Mouse (Mus musculus) CD4-positive helper T cell, adult 2 months (primary cell): Measurements from ENCODE around the gene Mark2.

Source experiments
- DNase-seq: peaks from one replicate; pipeline ENCODE4 v3.0.0-alpha.2; 2012; ENCODE audit warnings: low read depth, missing footprints, low spot score

Gene Mark2

DNA sequence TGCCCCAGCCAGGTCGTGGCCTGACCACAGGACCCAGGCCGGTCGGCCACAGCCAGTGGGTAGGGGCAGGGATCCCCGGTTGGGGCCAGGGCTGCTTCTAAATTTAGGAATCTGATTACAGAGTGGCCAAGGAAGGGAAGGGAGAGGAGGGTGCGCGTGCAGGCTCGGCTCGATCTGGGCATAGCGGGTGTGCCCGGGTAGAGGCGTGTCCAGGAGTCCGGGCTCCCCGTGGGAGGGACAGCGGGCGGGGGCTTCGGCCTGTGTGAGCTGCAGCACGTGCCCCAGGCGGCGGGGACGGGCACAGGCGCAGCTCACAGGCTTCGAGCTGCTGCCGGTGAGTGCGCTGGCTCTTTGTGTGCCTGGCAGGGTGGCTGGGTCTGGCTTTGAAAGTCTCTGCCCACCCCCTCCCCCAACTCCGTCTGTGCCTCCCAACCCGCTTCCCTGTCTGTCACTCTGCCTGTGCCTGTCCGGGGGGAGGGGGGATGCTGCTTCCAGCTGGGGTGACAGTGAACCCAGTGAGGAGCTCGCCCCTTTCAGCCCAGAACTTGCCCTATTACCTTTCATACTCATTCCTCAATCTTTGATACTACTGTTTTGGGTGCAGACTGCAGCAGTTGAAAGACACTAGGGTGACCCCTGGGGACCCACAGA is 74.4 kb downstream of the Mark2 start, which contains the start of gene Rcor2:
Rcor2 (plus strand) TSS at position 235 of the 651 bp plus-strand sequence.
- peak; percentile 41 for DNase-seq

DNA sequence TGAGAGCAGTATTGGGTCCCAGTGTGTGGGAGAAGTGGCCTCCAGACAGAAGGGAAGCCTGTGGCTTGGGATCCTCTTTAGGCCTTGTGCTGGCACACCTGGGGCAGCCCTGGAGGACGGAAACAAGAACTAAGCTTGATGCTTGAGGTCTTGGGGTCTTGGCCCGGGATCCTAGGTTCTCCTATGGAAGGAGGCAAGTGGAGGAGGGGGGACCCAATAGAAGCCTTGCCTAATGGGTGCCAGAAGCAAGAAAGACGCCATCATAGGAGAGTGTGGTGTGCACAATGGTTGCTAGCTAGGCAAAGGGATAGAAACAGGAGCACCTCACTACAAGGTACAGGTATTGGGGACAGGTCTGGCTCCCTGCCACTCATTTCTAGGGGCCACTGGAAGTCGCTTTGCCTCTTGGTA is 75.2 kb downstream of the Mark2 start:
- DNase-seq = no peak

DNA sequence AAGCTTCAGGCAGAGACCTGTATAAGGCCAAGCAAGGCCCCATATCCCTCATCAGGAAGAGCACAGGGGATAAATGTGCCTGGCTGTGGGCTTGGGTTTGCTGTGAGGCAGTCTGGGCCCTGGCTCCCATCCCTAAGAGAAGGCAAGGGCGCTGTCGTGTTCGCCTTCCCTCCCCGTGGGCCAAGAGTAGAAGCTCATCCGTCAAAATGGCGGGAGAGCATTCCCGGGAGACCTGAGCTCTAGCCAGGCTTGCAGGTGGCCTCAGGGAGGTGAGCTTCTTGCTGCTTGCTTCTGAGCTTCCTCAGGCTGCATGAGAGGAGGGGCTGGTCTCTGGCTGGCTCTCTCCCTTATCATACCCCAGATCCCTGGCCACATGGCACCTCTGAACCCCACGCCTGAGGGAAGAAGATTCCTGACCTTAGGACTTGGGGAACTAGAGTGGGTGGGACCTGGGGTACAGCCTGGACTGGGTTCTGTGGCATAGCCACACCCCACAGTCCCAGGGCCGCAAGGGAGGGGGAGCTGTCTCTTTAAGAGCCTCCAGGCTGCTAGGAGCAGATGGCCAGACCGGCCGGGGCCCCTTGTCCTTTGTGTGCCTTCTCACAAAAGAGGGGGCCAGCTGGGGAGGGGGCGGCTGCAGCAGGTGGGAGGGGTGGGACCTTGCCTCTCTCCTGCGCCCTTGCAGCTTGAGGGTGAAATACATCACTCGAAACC is 76.0 kb downstream of the Mark2 start:
- DNase-seq = no peak

DNA sequence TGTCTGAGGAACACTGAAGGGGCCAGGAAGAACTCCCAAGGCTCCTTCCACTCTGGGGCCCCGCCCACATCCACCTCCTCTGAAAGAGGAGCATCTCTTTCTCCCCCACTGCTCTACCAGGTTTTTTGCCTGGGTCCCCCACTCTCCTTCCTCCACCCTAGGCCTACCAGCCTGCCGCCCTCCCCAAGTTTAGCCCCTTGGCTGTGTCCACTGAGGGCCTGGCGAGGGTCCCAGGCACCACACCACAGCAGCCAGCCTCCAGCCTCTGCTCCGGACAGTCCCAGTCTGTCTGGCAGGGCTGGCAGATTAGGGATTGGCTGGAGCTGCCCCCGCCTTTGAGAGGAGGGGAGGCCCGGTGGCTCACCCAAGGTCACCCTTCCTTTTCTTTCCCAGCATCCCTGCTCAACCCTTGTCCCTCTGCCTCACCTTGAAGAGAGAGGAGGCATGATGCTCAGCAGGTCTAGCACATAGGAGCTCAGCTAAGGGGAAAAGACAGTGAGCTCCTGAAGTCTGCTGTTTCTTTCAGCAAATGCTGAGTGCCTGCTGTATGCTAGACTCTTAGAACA is 76.8 kb downstream of the Mark2 start:
- no peak for DNase-seq

GRCm38 (mm10) chr19:7264088-7264765 is 77.4 kb downstream of the Mark2 start:
- peak; percentile 78 for DNase-seq

- no peak for DNase-seq
Observed at GRCm38 (mm10) chr19:7262592-7262991, 79.1 kb downstream of the Mark2 start.

DNA sequence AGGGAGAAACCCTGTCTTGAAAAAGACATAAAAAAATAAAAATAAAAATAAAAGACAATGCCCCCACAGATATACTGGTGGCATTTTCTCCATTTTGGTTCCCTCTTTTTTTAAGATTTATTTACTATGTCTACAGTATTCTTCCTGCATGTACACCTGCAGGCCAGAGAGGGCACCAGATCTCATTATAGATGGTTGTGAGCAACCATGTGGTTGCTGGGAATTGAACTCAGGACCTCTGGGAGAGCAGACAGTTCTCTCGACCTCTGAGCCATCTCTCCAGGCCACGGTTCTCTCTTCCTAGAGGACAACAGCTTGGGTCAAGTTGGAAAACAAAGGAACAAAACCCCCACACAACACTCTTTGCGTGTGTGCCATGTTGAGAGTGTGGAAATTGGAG is 79.7 kb downstream of the Mark2 start:
- DNase-seq = no peak

- DNase-seq = no peak
Observed at GRCm38 (mm10) chr19:7261476-7261875, 80.2 kb downstream of the Mark2 start.

DNA sequence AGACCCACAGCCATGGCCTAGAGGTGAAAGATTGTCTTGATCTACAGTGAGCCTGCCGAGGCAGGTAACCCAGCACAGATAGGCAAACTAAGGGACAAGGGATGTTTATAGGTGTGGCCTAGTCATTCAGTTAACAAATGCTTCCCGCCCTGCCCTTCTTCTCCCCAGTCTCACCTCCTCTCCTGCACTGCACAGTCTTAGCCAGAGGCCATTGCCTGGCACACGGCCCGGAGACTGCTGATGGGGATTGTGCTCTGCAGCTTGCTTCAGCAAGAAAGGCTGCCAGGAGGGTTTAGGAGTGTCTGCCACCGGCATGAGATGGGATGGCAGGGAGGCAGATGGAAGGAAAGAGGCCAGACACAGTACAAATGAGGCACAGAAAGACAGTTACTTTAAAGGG is 83.8 kb downstream of the Mark2 start:
- DNase-seq = no peak

DNA sequence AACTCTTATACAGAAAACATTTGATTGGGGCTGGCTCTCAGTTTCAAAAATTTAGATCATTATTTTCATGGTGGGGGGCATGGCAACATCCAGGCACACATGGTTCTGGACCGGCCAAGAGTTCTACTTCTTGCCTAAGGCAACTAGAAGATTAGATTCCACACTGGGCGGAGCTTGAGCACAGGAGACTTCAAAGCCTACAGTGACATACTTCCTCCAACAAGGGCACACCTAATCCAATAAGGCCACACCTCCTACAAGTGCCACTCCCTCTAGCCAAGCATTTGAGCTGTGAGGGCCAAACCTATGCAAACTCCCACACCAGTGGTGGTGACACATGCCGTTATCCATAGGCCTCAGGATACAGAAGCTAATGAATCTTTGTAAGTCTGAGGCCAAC is 95.6 kb downstream of the Mark2 start:
- no peak for DNase-seq

DNA sequence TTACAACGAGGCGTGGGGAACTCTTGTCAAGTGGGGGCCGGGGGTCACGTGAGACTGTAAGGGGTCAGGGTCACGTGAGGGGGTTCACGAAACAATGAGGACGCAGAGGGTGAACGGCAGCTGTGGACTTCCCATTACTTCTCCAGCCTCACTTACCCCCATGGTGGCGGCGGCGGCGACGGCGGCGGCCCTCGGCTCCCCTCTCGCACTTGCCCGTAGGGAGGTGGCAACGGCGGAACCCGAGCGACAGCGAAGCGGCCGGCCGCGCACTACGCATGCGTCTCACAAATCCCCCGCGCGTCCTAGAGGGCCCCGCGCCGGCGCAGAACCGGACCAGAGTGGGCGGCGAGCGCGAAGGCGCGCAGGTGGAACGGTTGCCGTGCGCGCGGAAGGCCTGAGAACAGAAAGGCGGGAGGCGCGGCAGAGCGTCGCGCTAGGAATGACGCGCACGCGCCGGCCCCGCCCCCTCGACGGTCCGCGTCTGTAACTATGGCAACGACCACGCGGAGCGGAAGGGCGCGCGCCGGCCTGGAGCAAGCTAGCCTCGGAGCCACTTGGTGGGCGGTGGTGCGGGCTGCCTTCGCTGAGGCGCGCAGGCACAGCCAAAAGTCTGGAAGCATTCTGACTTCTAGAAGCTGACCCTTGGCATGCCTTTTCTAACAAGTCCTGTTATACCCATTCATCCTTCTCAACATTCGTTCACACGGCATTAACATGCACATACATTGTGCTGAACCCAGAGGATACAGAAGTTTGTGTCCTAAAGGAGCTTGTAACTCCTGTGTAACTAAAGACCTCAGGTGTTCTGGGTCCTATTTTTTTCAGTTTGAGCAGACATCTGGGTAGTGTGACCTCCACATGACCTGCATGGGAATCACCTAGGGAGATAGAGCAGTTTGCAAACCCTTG is 100.6 kb downstream of the Mark2 start, which contains the start of gene Naa40:
Naa40 (minus strand) TSS at position 402 of the 909 bp plus-strand sequence.
- DNase-seq = peak; percentile 98

- DNase-seq = no peak
Observed at GRCm38 (mm10) chr19:7240291-7240690, 101.4 kb downstream of the Mark2 start.

- no peak for DNase-seq
Observed at GRCm38 (mm10) chr19:7239574-7239973, 102.1 kb downstream of the Mark2 start.

DNA sequence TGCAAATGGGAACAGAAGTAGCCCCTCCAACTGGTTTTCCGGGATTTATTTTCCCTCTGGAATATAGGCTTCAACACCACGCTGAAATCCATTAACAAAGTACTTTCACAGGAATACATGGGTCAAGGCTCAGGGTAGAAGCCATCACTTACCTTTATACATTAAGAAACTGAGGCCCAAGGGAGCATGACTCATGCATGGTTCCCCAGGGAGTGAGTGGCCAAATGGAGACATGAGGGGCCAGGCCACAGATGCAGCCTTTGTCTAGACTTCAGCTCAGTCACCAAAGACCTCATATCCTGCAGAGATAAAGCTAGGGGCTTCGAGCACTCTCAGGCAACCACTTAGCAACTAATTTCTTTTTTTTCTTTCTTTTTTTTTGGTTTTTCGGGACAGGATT is 104.9 kb downstream of the Mark2 start:
- DNase-seq = no peak

GRCm38 (mm10) chr19:7236011-7236410 is 105.6 kb downstream of the Mark2 start:
- no peak for DNase-seq

DNA sequence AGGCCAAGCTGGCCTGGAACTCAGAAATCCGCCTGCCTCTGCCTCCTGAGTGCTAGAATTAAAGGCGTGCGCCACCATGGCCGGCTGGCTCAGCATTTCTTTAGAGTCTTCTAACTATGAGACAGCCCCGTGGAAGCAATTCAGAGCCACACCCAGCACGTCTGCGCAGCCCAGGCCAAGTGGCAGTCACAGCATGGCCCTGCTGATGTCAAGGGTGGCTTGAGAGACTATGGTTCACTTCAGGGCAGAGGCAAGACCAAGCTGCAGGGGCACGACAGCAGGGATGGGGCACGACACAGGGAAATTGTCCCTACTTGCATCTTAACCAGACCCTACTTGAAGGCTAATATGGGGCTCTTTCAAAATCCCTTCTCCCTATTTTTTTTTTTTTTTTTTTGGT is 106.2 kb downstream of the Mark2 start:
- no peak for DNase-seq

DNA sequence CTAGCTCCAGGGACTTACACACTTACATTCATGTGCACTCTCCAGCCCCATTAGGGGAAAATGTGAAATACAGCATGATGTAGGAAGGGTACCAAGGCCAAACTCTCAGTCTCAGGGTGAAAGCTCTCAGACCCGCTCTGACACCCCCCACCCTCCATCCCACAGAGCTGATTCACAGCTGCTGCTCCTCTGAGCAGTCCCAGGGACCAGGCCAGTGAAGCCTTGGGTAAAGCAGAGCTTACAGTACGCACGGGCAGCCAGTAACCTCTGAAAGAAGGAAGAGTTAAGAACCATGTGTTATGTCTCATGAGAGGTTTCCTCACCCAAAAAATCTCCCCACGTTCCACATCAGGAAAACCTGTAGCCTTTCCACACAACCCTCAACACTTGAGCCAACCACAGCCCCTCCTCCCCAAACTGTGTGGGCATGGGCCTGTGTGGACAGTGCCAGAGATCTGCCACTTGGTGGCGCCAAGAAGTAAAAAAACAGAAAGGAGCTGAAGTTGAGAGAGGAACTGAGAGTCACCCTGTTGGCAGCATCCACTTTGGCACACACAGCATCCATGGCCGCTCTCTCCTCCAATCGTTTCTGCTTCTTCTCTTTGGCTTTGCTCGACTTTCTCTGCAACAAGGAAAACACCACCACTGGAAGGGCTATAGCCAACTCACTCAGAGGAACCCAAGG is 107.0 kb downstream of the Mark2 start:
- peak; percentile 80 for DNase-seq

- DNase-seq = no peak
Observed at GRCm38 (mm10) chr19:7226511-7226914, 115.1 kb downstream of the Mark2 start.
